Mouse (Mus musculus) liver, postnatal 0 days (tissue): ENCODE data around the gene Ipmk. TPM values are rescaled to one million over a fixed set of nuclear protein-coding genes. Genes with fewer than 3 reads are reported as not detected.
"Not testable (repeated sequence)": the region's sequence is repeated elsewhere in the genome, so short reads cannot be mapped to it uniquely, and the experiment has no call there.

Source experiments
- ATAC-seq: fragments of 200-750 bp; cut with Nextera tagmentation; 2 replicates; pipeline ENCODE4 v1.8.0; 2017; ENCODE audit warnings: mild to moderate bottlenecking, moderate library complexity
- DNase-seq: peaks from one replicate; pipeline ENCODE4 v3.0.0-alpha.2; 2016
- H3K27ac ChIP-seq: fragments of 300-500 bp; sonication (generic); 2 replicates; pipeline ENCODE4 v1.5.1; 2014; ENCODE audit warnings: antibody characterized with exemption, moderate library complexity, mild to moderate bottlenecking, low read depth
- H3K27me3 ChIP-seq: fragments of 300-500 bp; sonication (generic); 2 replicates; pipeline ENCODE4 v1.6.1; 2014; ENCODE audit warnings: low read length, control low read depth, mixed read lengths; ENCODE audit not compliant: insufficient read depth
- H3K36me3 ChIP-seq: fragments of 300-500 bp; sonication (generic); replicated peaks from 2 replicates; pipeline ENCODE4 v1.6.1; 2014; ENCODE audit warnings: mild to moderate bottlenecking, control low read depth, low read length, moderate library complexity, mixed read lengths; ENCODE audit not compliant: insufficient read depth
- H3K4me1 ChIP-seq: fragments of 300-500 bp; sonication (generic); 2 replicates; pipeline ENCODE4 v1.6.1; 2014; ENCODE audit warnings: antibody characterized with exemption, mild to moderate bottlenecking, control low read depth; ENCODE audit not compliant: insufficient read depth
- H3K4me2 ChIP-seq: fragments of 300-500 bp; sonication (generic); 2 replicates; pipeline ENCODE4 v1.6.1; 2014; ENCODE audit warnings: low read depth, mild to moderate bottlenecking, low read length, moderate library complexity, mixed read lengths
- H3K4me3 ChIP-seq: fragments of 300-500 bp; sonication (generic); 2 replicates; pipeline ENCODE4 v1.5.1; 2014; ENCODE audit warnings: low read depth, low read length
- H3K9ac ChIP-seq: fragments of 300-500 bp; sonication (generic); replicated peaks from 2 replicates; pipeline ENCODE4 v1.6.1; 2014; ENCODE audit warnings: mild to moderate bottlenecking, moderate library complexity
- H3K9me3 ChIP-seq: fragments of 300-500 bp; sonication (generic); 2 replicates; pipeline ENCODE4 v1.6.1; 2016; ENCODE audit warnings: mild to moderate bottlenecking, control low read depth, low read length, mixed read lengths
- CTCF ChIP-seq: sonication (generic); IDR thresholded peaks from 2 replicates; pipeline ENCODE4 v1.5.1; 2016; ENCODE audit warnings: antibody characterized with exemption, low read depth
- EP300 ChIP-seq: IDR thresholded peaks from 2 replicates; pipeline ENCODE4 v1.6.1; 2016; ENCODE audit warnings: antibody characterized with exemption, low read depth, mild to moderate bottlenecking
- WGBS: fragments of 180-500 bp; shearing (Covaris S2); extraction: QIAGEN DNeasy Blood & Tissue Kit; methylation state at CpG from one replicate; pipeline ENCODE4 v1.1.7; 2014; ENCODE audit not compliant: insufficient replicate concordance; 5-methylcytosine and 5-hydroxymethylcytosine counted together
- polyA plus RNA-seq: library from polyadenylated mRNA; unstranded; fragments of >200 nt; fragmentation: Nextera tagmentation; extraction: Ambion mirVana; gene quantifications from 2 replicates; pipeline ENCODE4 v1.2.1, GENCODE M21; 2015

Ipmk gene
- polyA plus RNA-seq, 1 experiment from 2014 or later: 9.4 TPM

- no peaks in the 10 kb centered on the region for H3K4me1 ChIP-seq
- no peaks in the 10 kb centered on the region for H3K36me3 ChIP-seq
- H3K4me2 ChIP-seq: no peak overlapping the region
- H3K4me3 ChIP-seq: no peak overlapping the region
- WGBS: 87% methylated on average over 6 of the region's 6 CpGs
- ATAC-seq: no peak
- no peaks in the 10 kb centered on the region; the same call in 1 of the 2 replicates for H3K9me3 ChIP-seq
- no peaks in the 10 kb centered on the region for H3K27me3 ChIP-seq
- no peak for DNase-seq
- TF ChIP-seq CTCF (no peak), EP300 (no peak)
- H3K27ac ChIP-seq: no peak overlapping the region
- no peak overlapping the region for H3K9ac ChIP-seq
Measured at GRCm38 (mm10) chr10:71430661-71431060, 83.1 kb downstream of the Ipmk start.

- no peak overlapping the region for H3K27ac ChIP-seq
- H3K4me2 ChIP-seq: no peak overlapping the region
- H3K36me3 ChIP-seq: no peaks in the 10 kb centered on the region
- H3K9ac ChIP-seq: no peak overlapping the region
- DNase-seq (no peak), ATAC-seq (no peak)
- H3K4me1 ChIP-seq: no peaks in the 10 kb centered on the region
- H3K4me3 ChIP-seq: no peak overlapping the region
- TF ChIP-seq CTCF (no peak), EP300 (no peak)
- H3K9me3 ChIP-seq: peaks cover 3% of the 10 kb centered on the region; the same call in 1 of the 2 replicates
- H3K27me3 ChIP-seq: no peaks in the 10 kb centered on the region
Measured at GRCm38 (mm10) chr10:71443086-71443485, 95.5 kb downstream of the Ipmk start.

- WGBS: 77% methylated on average over 8 of the region's 8 CpGs
- H3K27me3 ChIP-seq: no peaks in the 10 kb centered on the region
- H3K36me3 ChIP-seq: no peaks in the 10 kb centered on the region
- TF ChIP-seq CTCF (no peak), EP300 (no peak)
- ATAC-seq: no peak
- peaks cover 3% of the 10 kb centered on the region; the same call in 1 of the 2 replicates for H3K9me3 ChIP-seq
- no peaks in the 10 kb centered on the region for H3K4me1 ChIP-seq
- no peak overlapping the region for H3K9ac ChIP-seq
- H3K4me2 ChIP-seq: no peak overlapping the region
- no peak overlapping the region for H3K4me3 ChIP-seq
- DNase-seq: no peak
- no peak overlapping the region for H3K27ac ChIP-seq
Measured at GRCm38 (mm10) chr10:71447661-71448060, 100.1 kb downstream of the Ipmk start.

DNA sequence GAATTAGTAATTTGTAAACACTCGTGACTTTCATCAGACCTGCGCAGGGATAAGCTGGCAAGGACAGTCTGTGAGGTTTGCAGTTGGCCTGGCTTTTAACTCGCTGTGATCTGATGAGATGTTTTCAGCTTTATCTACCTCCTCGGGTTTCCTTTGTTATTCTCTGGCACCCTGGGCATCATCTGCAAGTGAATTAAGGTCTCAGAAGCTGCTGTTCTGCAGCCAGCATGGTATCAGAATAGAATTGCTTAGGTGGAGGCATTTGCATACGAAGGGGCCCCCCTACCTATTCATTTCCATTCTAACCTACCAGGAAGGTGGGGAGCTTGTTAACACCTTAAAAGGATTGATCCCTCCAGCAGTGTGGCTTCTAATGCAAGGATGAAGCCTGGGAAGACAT, 100.7 kb downstream of the Ipmk start:
- 70% methylated on average over 5 of the region's 5 CpGs for WGBS
- Histone ChIP-seq H3K36me3 (no peaks in the 10 kb centered on the region), H3K4me2 (no peak overlapping the region), H3K9ac (no peak overlapping the region), H3K27me3 (no peaks in the 10 kb centered on the region), H3K27ac (no peak overlapping the region), H3K4me1 (no peaks in the 10 kb centered on the region), H3K9me3 (peaks cover 3% of the 10 kb centered on the region; the same call in 1 of the 2 replicates), H3K4me3 (no peak overlapping the region)
- no peak for DNase-seq
- ATAC-seq: no peak
- TF ChIP-seq EP300 (no peak), CTCF (no peak)

DNA sequence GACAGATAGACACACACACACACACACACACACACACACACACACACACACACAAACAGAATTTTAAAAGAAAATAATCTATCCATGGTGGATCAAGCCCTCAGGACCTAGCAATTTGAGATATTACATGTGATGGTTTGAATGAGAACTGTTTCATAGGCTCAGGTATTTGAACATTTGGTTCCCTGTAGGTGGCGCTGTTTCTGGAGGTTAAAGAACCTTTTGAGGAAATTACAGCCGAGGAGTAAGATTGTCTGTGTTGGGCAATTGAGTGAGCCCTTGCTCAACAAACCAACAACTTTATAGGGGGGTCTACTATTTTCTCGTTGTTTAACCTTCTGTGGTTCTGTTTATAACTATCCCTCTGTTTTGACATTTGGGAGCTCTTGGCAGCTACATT, 107.8 kb downstream of the Ipmk start:
- Histone ChIP-seq H3K36me3 (no peaks in the 10 kb centered on the region), H3K4me1 (no peaks in the 10 kb centered on the region), H3K4me3 (no peak overlapping the region), H3K4me2 (no peak overlapping the region), H3K9ac (no peak overlapping the region), H3K9me3 (no peaks in the 10 kb centered on the region), H3K27me3 (no peaks in the 10 kb centered on the region), H3K27ac (no peak overlapping the region)
- 64% methylated on average over 3 of the region's 3 CpGs for WGBS
- ATAC-seq (no peak), DNase-seq (no peak)
- TF ChIP-seq CTCF (no peak), EP300 (no peak)

DNA sequence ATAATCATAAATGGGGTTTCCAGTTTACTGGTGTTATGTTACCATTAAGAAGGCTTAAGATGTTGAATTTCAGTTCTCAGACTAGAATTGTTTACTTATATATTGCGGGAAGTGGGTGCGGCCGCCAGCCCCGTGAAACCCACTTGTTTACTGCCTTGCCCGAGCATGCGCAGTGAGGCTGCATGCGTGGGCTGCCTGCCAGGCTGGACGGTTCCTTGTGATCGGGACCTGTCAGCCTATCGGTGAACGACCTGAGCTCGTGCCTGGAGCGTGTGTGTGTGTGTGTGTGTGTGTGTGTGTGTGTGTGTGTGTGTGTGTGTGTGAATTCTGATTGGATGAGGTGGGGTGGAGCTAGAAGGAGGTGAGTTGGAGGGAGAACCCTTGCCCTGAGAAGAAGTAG, 114.8 kb downstream of the Ipmk start:
- not testable (repeated sequence) for H3K27ac ChIP-seq, H3K9ac ChIP-seq, ATAC-seq, H3K4me1 ChIP-seq, H3K4me3 ChIP-seq, H3K27me3 ChIP-seq, H3K9me3 ChIP-seq, DNase-seq, H3K36me3 ChIP-seq, H3K4me2 ChIP-seq
- 75% methylated on average over 13 of the region's 13 CpGs for WGBS

- no peaks in the 10 kb centered on the region for H3K27me3 ChIP-seq
- no peak for TF ChIP-seq EP300
- TF ChIP-seq CTCF: no peak
- H3K9ac ChIP-seq: no peak overlapping the region
- no peak for DNase-seq
- no peak for ATAC-seq
- H3K4me3 ChIP-seq: no peak overlapping the region
- 92% methylated on average over 6 of the region's 6 CpGs for WGBS
- H3K4me1 ChIP-seq: no peaks in the 10 kb centered on the region
- no peaks in the 10 kb centered on the region for H3K36me3 ChIP-seq
- no peak overlapping the region for H3K4me2 ChIP-seq
- H3K9me3 ChIP-seq: no peaks in the 10 kb centered on the region
- H3K27ac ChIP-seq: no peak overlapping the region
Measured at GRCm38 (mm10) chr10:71464417-71464816, 116.9 kb downstream of the Ipmk start.
